Mouse (Mus musculus): ENCODE results near the gene Col11a2. TPM values are rescaled to one million over a fixed set of nuclear protein-coding genes. Genes with fewer than 3 reads are reported as not detected.

Gene Col11a2
- polyA plus RNA-seq, 1 experiment from 2014 or later: 1.3 TPM

- Histone ChIP-seq H3K9me3 (ENCODE audit: control insufficient read depth, low read length) (peaks cover 2% of the 10 kb centered on the region; the same call in 1 of the 2 replicates), H3K4me3 (ENCODE audit: low read depth, low read length) (peak within 1 kb of the TSS; percentile 92), H3K4me2 (ENCODE audit: low read depth, low read length, severe bottlenecking) (peak within 1 kb of the TSS; percentile 86), H3K27ac (ENCODE audit: low read depth, low read length) (peak within 1 kb of the TSS; percentile 99), H3K27me3 (ENCODE audit: control insufficient read depth, insufficient read depth, low read length) (no peaks in the 10 kb centered on the region), H3K4me1 (replicated peaks; ENCODE audit: control insufficient read depth, insufficient read depth, low read length) (peaks cover 31% of the 10 kb centered on the region), H3K36me3 (ENCODE audit: control insufficient read depth, insufficient read depth, low read length) (peaks cover 30% of the 10 kb centered on the region), H3K9ac (ENCODE audit: low read length) (peak within 1 kb of the TSS; percentile 95)
- ATAC-seq (replicated peaks; ENCODE audit: low FRiP score) (peak; percentile 62), DNase-seq (ENCODE audit: low spot score) (peak; percentile 96)
- WGBS: under 1% methylated on average over 44 of the region's 58 CpGs
These were observed 14.9 kb upstream of the Col11a2 start, which contains the start of gene Ring1 for GRCm38 (mm10) chr17:34024317-34024821. Gene Ring1, minus strand, starts transcription at chr17:34024680.

GRCm38 (mm10) chr17:34024861-34025755 is 14.1 kb upstream of the Col11a2 start:
- Histone ChIP-seq H3K9ac (ENCODE audit: low read length) (peak overlapping the region; percentile 95), H3K27me3 (ENCODE audit: control insufficient read depth, insufficient read depth, low read length) (no peaks in the 10 kb centered on the region), H3K9me3 (ENCODE audit: control insufficient read depth, low read length) (no peaks in the 10 kb centered on the region; the same call in 1 of the 2 replicates), H3K27ac (ENCODE audit: low read depth, low read length) (peak overlapping the region; percentile 99), H3K4me1 (replicated peaks; ENCODE audit: control insufficient read depth, insufficient read depth, low read length) (peaks cover 36% of the 10 kb centered on the region), H3K4me2 (ENCODE audit: low read depth, low read length, severe bottlenecking) (peak overlapping the region; percentile 86), H3K4me3 (ENCODE audit: low read depth, low read length) (peak overlapping the region; percentile 92), H3K36me3 (ENCODE audit: control insufficient read depth, insufficient read depth, low read length) (peaks cover 31% of the 10 kb centered on the region)
- ATAC-seq (replicated peaks; ENCODE audit: low FRiP score) (peak; percentile 52), DNase-seq (ENCODE audit: low spot score) (peak; percentile 92)
- WGBS: under 1% methylated on average over 54 of the region's 57 CpGs

DNA sequence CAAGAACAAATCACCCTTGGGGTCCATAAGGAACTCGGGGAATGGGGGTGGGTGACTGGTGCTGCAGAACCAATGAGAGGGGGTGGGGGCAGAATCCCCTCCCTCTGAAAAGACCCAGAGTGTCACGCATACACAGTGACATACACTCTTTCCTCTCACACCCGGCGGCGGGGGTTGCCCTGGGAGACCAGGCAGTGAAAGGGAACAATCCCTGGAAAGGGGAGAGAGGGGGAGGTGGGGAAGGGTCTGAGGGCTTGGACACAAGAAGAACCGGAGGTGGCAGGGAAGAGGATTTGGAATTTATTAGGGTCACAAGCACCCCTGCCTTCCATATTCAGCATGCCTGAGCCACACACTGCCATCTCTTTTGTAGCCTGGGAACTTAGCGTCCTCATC is 13.5 kb upstream of the Col11a2 start:
- Histone ChIP-seq H3K4me1 (replicated peaks; ENCODE audit: control insufficient read depth, insufficient read depth, low read length) (peaks cover 42% of the 10 kb centered on the region), H3K36me3 (ENCODE audit: control insufficient read depth, insufficient read depth, low read length) (peaks cover 30% of the 10 kb centered on the region), H3K4me3 (ENCODE audit: low read depth, low read length) (peak overlapping the region; percentile 92), H3K9ac (ENCODE audit: low read length) (peak overlapping the region; percentile 95), H3K27ac (ENCODE audit: low read depth, low read length) (peak overlapping the region; percentile 99), H3K27me3 (ENCODE audit: control insufficient read depth, insufficient read depth, low read length) (no peaks in the 10 kb centered on the region), H3K9me3 (ENCODE audit: control insufficient read depth, low read length) (no peaks in the 10 kb centered on the region), H3K4me2 (ENCODE audit: low read depth, low read length, severe bottlenecking) (peak overlapping the region; percentile 86)
- peak; percentile 96 for DNase-seq (ENCODE audit: low spot score)
- WGBS: 2% methylated on average over 7 of the region's 7 CpGs
- peak; percentile 77 for ATAC-seq (replicated peaks; ENCODE audit: low FRiP score)

DNA sequence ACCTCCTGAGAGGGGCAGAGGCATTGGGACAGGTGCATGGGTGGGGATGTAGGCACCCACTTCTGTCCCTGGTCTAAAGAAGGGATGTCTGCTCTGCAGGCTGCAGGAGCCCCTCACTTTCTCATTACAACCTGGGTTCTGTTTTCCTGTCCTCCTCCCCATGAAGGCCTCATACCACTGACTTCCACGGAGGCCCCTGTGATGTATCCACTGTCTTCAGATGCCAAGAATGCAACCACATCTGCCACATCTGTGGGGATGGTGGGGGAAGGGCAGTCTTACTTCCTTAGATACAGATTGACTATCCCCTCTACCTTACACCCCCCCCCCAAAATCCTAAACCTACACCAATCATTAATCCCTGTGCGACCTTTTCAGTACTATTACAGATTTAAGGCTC is 13.0 kb upstream of the Col11a2 start:
- DNase-seq (ENCODE audit: low spot score): peak; percentile 67
- no peak for ATAC-seq (replicated peaks; ENCODE audit: low FRiP score)

DNA sequence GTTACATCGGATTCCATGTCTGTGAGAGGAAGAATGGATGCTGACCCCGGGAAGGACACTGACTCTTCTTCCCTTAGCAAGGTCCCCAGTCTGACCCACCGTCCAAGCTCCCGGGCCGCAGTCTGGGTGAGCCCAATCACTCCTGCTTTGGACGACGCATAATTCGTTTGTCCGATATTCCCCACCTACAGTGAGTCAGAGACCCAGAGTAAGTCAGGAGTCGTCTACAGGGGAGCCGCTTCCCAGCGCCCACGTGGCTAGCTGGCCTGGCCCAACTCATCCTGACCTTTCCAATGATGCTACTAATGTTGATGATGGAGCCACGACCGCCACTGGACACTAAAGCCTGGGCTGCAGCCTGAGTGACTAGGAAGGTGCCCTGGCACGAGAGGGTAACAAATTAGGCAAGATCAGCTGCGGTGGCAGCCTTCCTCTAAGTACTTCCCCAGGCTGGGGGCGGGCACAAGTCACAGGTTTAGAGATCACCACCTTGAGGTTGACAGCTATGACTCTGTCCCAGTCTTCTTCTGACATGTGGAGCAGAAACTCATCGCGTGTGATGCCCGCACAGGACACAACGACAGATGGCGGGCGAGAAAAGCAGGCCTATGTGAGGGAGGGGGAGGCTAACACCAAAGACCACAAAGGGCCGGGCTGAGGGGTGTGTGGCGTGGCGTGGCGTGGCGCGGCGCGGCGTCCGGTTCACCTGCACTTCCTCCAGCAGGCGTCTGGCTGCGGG is 12.2 kb upstream of the Col11a2 start:
- no peak for ATAC-seq (replicated peaks; ENCODE audit: low FRiP score)
- H3K27ac ChIP-seq (ENCODE audit: low read depth, low read length): peak overlapping the region; percentile 99
- peak overlapping the region; percentile 86 for H3K4me2 ChIP-seq (ENCODE audit: low read depth, low read length, severe bottlenecking)
- peak; percentile 83 for DNase-seq (ENCODE audit: low spot score)
- H3K9me3 ChIP-seq (ENCODE audit: control insufficient read depth, low read length): no peaks in the 10 kb centered on the region
- peak overlapping the region; percentile 95 for H3K9ac ChIP-seq (ENCODE audit: low read length)
- H3K36me3 ChIP-seq (ENCODE audit: control insufficient read depth, insufficient read depth, low read length): peaks cover 16% of the 10 kb centered on the region
- no peaks in the 10 kb centered on the region for H3K27me3 ChIP-seq (ENCODE audit: control insufficient read depth, insufficient read depth, low read length)
- 3% methylated on average over 33 of the region's 36 CpGs for WGBS
- peak overlapping the region; percentile 92 for H3K4me3 ChIP-seq (ENCODE audit: low read depth, low read length)
- peaks cover 42% of the 10 kb centered on the region for H3K4me1 ChIP-seq (replicated peaks; ENCODE audit: control insufficient read depth, insufficient read depth, low read length)

More for the DNA sequence above, 13.0 kb upstream of the Col11a2 start:
- no peaks in the 10 kb centered on the region for H3K27me3 ChIP-seq (ENCODE audit: control insufficient read depth, insufficient read depth, low read length)
- 2% methylated on average over 2 of the region's 2 CpGs for WGBS
- peak overlapping the region; percentile 99 for H3K27ac ChIP-seq (ENCODE audit: low read depth, low read length)
- peaks cover 42% of the 10 kb centered on the region for H3K4me1 ChIP-seq (replicated peaks; ENCODE audit: control insufficient read depth, insufficient read depth, low read length)
- H3K4me3 ChIP-seq (ENCODE audit: low read depth, low read length): peak overlapping the region; percentile 92
- H3K36me3 ChIP-seq (ENCODE audit: control insufficient read depth, insufficient read depth, low read length): peaks cover 25% of the 10 kb centered on the region
- peak overlapping the region; percentile 95 for H3K9ac ChIP-seq (ENCODE audit: low read length)
- H3K4me2 ChIP-seq (ENCODE audit: low read depth, low read length, severe bottlenecking): peak overlapping the region; percentile 86
- no peaks in the 10 kb centered on the region for H3K9me3 ChIP-seq (ENCODE audit: control insufficient read depth, low read length)

- Histone ChIP-seq H3K27ac (ENCODE audit: low read depth, low read length) (peak within 1 kb of the TSS; percentile 99), H3K4me2 (ENCODE audit: low read depth, low read length, severe bottlenecking) (peak within 1 kb of the TSS; percentile 86), H3K36me3 (ENCODE audit: control insufficient read depth, insufficient read depth, low read length) (peaks cover 14% of the 10 kb centered on the region), H3K4me1 (replicated peaks; ENCODE audit: control insufficient read depth, insufficient read depth, low read length) (peaks cover 45% of the 10 kb centered on the region), H3K4me3 (ENCODE audit: low read depth, low read length) (peak within 1 kb of the TSS; percentile 92), H3K9me3 (ENCODE audit: control insufficient read depth, low read length) (no peaks in the 10 kb centered on the region), H3K27me3 (ENCODE audit: control insufficient read depth, insufficient read depth, low read length) (no peaks in the 10 kb centered on the region), H3K9ac (ENCODE audit: low read length) (peak within 1 kb of the TSS; percentile 95)
- ATAC-seq (replicated peaks; ENCODE audit: low FRiP score): peak; percentile 73
- under 1% methylated on average over 49 of the region's 49 CpGs for WGBS
- peak; percentile 96 for DNase-seq (ENCODE audit: low spot score)
These were observed 11.5 kb upstream of the Col11a2 start, which contains the start of gene H2-Ke6 for GRCm38 (mm10) chr17:34027656-34028223. Gene H2-Ke6, minus strand, starts transcription at chr17:34028060.

- H3K27me3 ChIP-seq (ENCODE audit: control insufficient read depth, insufficient read depth, low read length): no peaks in the 10 kb centered on the region
- peak overlapping the region; percentile 21; the same call in 1 of the 2 replicates for H3K9ac ChIP-seq (ENCODE audit: low read length)
- peaks cover 42% of the 10 kb centered on the region for H3K4me1 ChIP-seq (replicated peaks; ENCODE audit: control insufficient read depth, insufficient read depth, low read length)
- peaks cover 10% of the 10 kb centered on the region for H3K36me3 ChIP-seq (ENCODE audit: control insufficient read depth, insufficient read depth, low read length)
- peak overlapping the region; percentile 12; the same call in 1 of the 2 replicates for H3K4me3 ChIP-seq (ENCODE audit: low read depth, low read length)
- DNase-seq (ENCODE audit: low spot score) (peak; percentile 58), ATAC-seq (replicated peaks; ENCODE audit: low FRiP score) (no peak)
- H3K4me2 ChIP-seq (ENCODE audit: low read depth, low read length, severe bottlenecking): peak overlapping the region; percentile 86
- H3K27ac ChIP-seq (ENCODE audit: low read depth, low read length): peak overlapping the region; percentile 99
- WGBS: 52% methylated on average over 17 of the region's 17 CpGs
- H3K9me3 ChIP-seq (ENCODE audit: control insufficient read depth, low read length): no peaks in the 10 kb centered on the region
These were observed 10.6 kb upstream of the Col11a2 start for GRCm38 (mm10) chr17:34028501-34029149.
